Mouse (Mus musculus): ENCODE results near the gene Gpr108. TPM values are rescaled to one million over a fixed set of nuclear protein-coding genes. Genes with fewer than 3 reads are reported as not detected.

Gpr108 gene
- polyA plus RNA-seq, 2 experiments: 7.6 to 12.0 TPM

DNA sequence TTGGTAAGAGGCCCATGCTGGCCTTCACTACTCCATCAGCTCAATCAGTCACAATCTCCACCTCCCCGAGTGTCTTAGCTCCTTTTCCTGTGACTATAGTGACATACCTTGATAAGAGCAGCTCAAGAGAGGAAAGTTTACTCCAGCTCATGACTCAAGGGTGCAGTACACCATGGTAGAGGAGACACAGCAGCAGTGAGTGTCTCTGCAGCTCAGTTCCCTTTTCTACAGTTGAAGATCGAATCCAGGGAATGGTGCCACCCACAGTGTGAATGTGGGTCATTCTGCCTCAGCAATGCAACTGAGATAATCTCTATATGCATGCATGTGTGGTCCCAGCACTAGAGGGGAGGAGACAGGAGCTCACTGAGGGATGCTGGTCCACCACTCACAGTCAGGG, 62.6 kb downstream of the Gpr108 start:
- H3K27me3 ChIP-seq (ENCODE audit: control insufficient read depth, insufficient read depth, low read length): no peaks in the 10 kb centered on the region
- no peak for ATAC-seq (ENCODE audit: insufficient read depth)
- no peaks in the 10 kb centered on the region for H3K9me3 ChIP-seq (ENCODE audit: control insufficient read depth, low read length)
- TF ChIP-seq EP300 (IDR thresholded peaks at IDR 0.05; ENCODE audit: low read depth) (no peak), CTCF (IDR thresholded peaks at IDR 0.05; ENCODE audit: low read depth) (no peak)
- WGBS (ENCODE audit: insufficient replicate concordance): 22% methylated on average over 2 of the region's 2 CpGs
- peaks cover 0 to 3% of the 10 kb centered on the region in 2 experiments; a peak in 2 of 4 replicates for H3K4me1 ChIP-seq (replicated peaks; ENCODE audit: control insufficient read depth in 2 of 2, insufficient read depth in 2 of 2, low read length in 1 of 2)
- no peak overlapping the region for H3K4me3 ChIP-seq (ENCODE audit: insufficient read depth in 1 of 2, low read depth in 2 of 2, low read length in 2 of 2)
- no peaks in the 10 kb centered on the region for H3K36me3 ChIP-seq (replicated peaks; ENCODE audit: control insufficient read depth, insufficient read depth, low read depth)
- DNase-seq (ENCODE audit: low read depth in 3 of 3, low spot score in 3 of 3): no peak
- H3K9ac ChIP-seq (replicated peaks): no peak overlapping the region
- no peak overlapping the region for H3K4me2 ChIP-seq (ENCODE audit: low read depth)
- no peak overlapping the region for H3K27ac ChIP-seq

Small RNA genes lying within 50 kb of the gene (microRNA-seq; reads per million reads assigned to microRNA genes)
- gene Mir6978: not detected

Other genes with a start within 250 kb of the Gpr108 start
- gene Pspn, start 248.4 kb downstream of the Gpr108 start, polyA plus RNA-seq (2012; rRNA removed): not detected in 2 replicates
- not detected in 2 replicates for gene Pspn, start 248.4 kb downstream of the Gpr108 start, polyA plus RNA-seq (2014; fragmentation: Nextera tagmentation; extraction: Ambion mirVana)
- gene Gtf2f1, start 237.2 kb downstream of the Gpr108 start, polyA plus RNA-seq (2012; rRNA removed): 31.6 and 56.5 TPM in 2 replicates
- 47.3 and 51.3 TPM in 2 replicates for gene Gtf2f1, start 237.2 kb downstream of the Gpr108 start, polyA plus RNA-seq (2014; fragmentation: Nextera tagmentation; extraction: Ambion mirVana)
- gene Gm17949, start 237.0 kb downstream of the Gpr108 start, polyA plus RNA-seq (2012; rRNA removed): not detected in 2 replicates
- 0.15 TPM in 1 of 2 replicates, not detected in the other for gene Gm17949, start 237.0 kb downstream of the Gpr108 start, polyA plus RNA-seq (2014; fragmentation: Nextera tagmentation; extraction: Ambion mirVana)
- 33.6 and 35.6 TPM in 2 replicates for gene Khsrp, start 216.9 kb downstream of the Gpr108 start, polyA plus RNA-seq (2012; rRNA removed)
- gene Khsrp, start 216.9 kb downstream of the Gpr108 start, polyA plus RNA-seq (2014; fragmentation: Nextera tagmentation; extraction: Ambion mirVana): 24.1 and 28.1 TPM in 2 replicates
- gene Slc25a41, start 206.8 kb downstream of the Gpr108 start, polyA plus RNA-seq (2012; rRNA removed): not detected in 2 replicates
- not detected in 2 replicates for gene Slc25a41, start 206.8 kb downstream of the Gpr108 start, polyA plus RNA-seq (2014; fragmentation: Nextera tagmentation; extraction: Ambion mirVana)
- 4.4 and 5.5 TPM in 2 replicates for gene Crb3, start 189.3 kb downstream of the Gpr108 start, polyA plus RNA-seq (2012; rRNA removed)
- 6.1 and 6.5 TPM in 2 replicates for gene Crb3, start 189.3 kb downstream of the Gpr108 start, polyA plus RNA-seq (2014; fragmentation: Nextera tagmentation; extraction: Ambion mirVana)
- 8.8 and 11.1 TPM in 2 replicates for gene Slc25a23, start 188.6 kb downstream of the Gpr108 start, polyA plus RNA-seq (2012; rRNA removed)
- 4.7 and 5.1 TPM in 2 replicates for gene Slc25a23, start 188.6 kb downstream of the Gpr108 start, polyA plus RNA-seq (2014; fragmentation: Nextera tagmentation; extraction: Ambion mirVana)
- gene Dennd1c, start 169.9 kb downstream of the Gpr108 start, polyA plus RNA-seq (2012; rRNA removed): 1.5 and 2.8 TPM in 2 replicates
- gene Dennd1c, start 169.9 kb downstream of the Gpr108 start, polyA plus RNA-seq (2014; fragmentation: Nextera tagmentation; extraction: Ambion mirVana): 0.78 and 0.89 TPM in 2 replicates
- gene Tubb4a, start 160.7 kb downstream of the Gpr108 start, polyA plus RNA-seq (2012; rRNA removed): 0.22 and 0.34 TPM in 2 replicates
- gene Tubb4a, start 160.7 kb downstream of the Gpr108 start, polyA plus RNA-seq (2014; fragmentation: Nextera tagmentation; extraction: Ambion mirVana): 0.14 and 0.28 TPM in 2 replicates
- gene Tnfsf9, start 143.1 kb downstream of the Gpr108 start, polyA plus RNA-seq (2012; rRNA removed): 0.46 and 0.50 TPM in 2 replicates
- gene Tnfsf9, start 143.1 kb downstream of the Gpr108 start, polyA plus RNA-seq (2014; fragmentation: Nextera tagmentation; extraction: Ambion mirVana): 0.22 and 0.49 TPM in 2 replicates
- not detected in 2 replicates for gene Cd70, start 98.7 kb downstream of the Gpr108 start, polyA plus RNA-seq (2012; rRNA removed)
- not detected in 2 replicates for gene Cd70, start 98.7 kb downstream of the Gpr108 start, polyA plus RNA-seq (2014; fragmentation: Nextera tagmentation; extraction: Ambion mirVana)
- gene Tnfsf14, start 54.3 kb downstream of the Gpr108 start, polyA plus RNA-seq (2012; rRNA removed): 1.5 and 1.9 TPM in 2 replicates
- 0.51 and 0.75 TPM in 2 replicates for gene Tnfsf14, start 54.3 kb downstream of the Gpr108 start, polyA plus RNA-seq (2014; fragmentation: Nextera tagmentation; extraction: Ambion mirVana)
- gene C3, start 20.3 kb downstream of the Gpr108 start, polyA plus RNA-seq (2012; rRNA removed): 207 and 240 TPM in 2 replicates
- gene C3, start 20.3 kb downstream of the Gpr108 start, polyA plus RNA-seq (2014; fragmentation: Nextera tagmentation; extraction: Ambion mirVana): 200 and 205 TPM in 2 replicates
- gene Trip10, start 1.0 kb upstream of the Gpr108 start, polyA plus RNA-seq (2012; rRNA removed): 4.4 and 6.6 TPM in 2 replicates
- gene Trip10, start 1.0 kb upstream of the Gpr108 start, polyA plus RNA-seq (2014; fragmentation: Nextera tagmentation; extraction: Ambion mirVana): 5.5 and 6.0 TPM in 2 replicates
- gene Vav1, start 30.7 kb upstream of the Gpr108 start, polyA plus RNA-seq (2012; rRNA removed): 4.6 and 6.9 TPM in 2 replicates
- gene Vav1, start 30.7 kb upstream of the Gpr108 start, polyA plus RNA-seq (2014; fragmentation: Nextera tagmentation; extraction: Ambion mirVana): 10.7 and 11.0 TPM in 2 replicates
- gene Adgre1, start 110.2 kb upstream of the Gpr108 start, polyA plus RNA-seq (2012; rRNA removed): 9.9 and 10.9 TPM in 2 replicates
- gene Adgre1, start 110.2 kb upstream of the Gpr108 start, polyA plus RNA-seq (2014; fragmentation: Nextera tagmentation; extraction: Ambion mirVana): 20.4 and 22.4 TPM in 2 replicates